Mouse (Mus musculus): ENCODE measurements around the gene Zfp367.

The Zfp367 gene

GRCm38 (mm10) chr13:64155171-64155571, 2.2 kb upstream of the Zfp367 start:
- in situ Hi-C loops (cut with MboI, MseI) = loop anchor here (25.0 kb wide), 1 partner anchor 957 kb away; the partner anchor contains the start of gene Mfsd14b

GRCm38 (mm10) chr13:64154651-64155050, 1.6 kb upstream of the Zfp367 start:
- in situ Hi-C loops (cut with MboI, MseI) = loop anchor here (25.0 kb wide), 1 partner anchor 958 kb away; the partner anchor contains the start of gene Mfsd14b

- in situ Hi-C loops (cut with MboI, MseI) = loop anchor here (25.0 kb wide), 1 partner anchor 958 kb away; the partner anchor contains the start of gene Mfsd14b
These were observed 807 bp upstream of the Zfp367 start for GRCm38 (mm10) chr13:64153751-64154267.

GRCm38 (mm10) chr13:64152671-64153082, 325 bp downstream of the Zfp367 start:
- in situ Hi-C loops (cut with MboI, MseI) = loop anchor here (25.0 kb wide), 1 partner anchor 960 kb away; the partner anchor contains the start of gene Mfsd14b

- in situ Hi-C loops (cut with MboI, MseI) = loop anchor here (25.0 kb wide), 1 partner anchor 960 kb away; the partner anchor contains the start of gene Mfsd14b
These were observed 747 bp downstream of the Zfp367 start for GRCm38 (mm10) chr13:64152241-64152669.

- in situ Hi-C loops (cut with MboI, MseI) = loop anchor here (25.0 kb wide), 1 partner anchor 962 kb away; the partner anchor contains the start of gene Mfsd14b
These were observed 2.9 kb downstream of the Zfp367 start for GRCm38 (mm10) chr13:64150121-64150520.

GRCm38 (mm10) chr13:64129616-64130375, 23.2 kb downstream of the Zfp367 start:
- in situ Hi-C loops (cut with MboI, MseI) = no loop called here

- in situ Hi-C loops (cut with MboI, MseI) = no loop called here
These were observed 24.0 kb downstream of the Zfp367 start, which contains the start of gene Slc35d2 for GRCm38 (mm10) chr13:64128858-64129615. TSS of gene Slc35d2 (minus strand) at chr13:64129368.

- in situ Hi-C loops (cut with MboI, MseI) = no loop called here
These were observed 26.7 kb downstream of the Zfp367 start for GRCm38 (mm10) chr13:64126316-64126715.

- in situ Hi-C loops (cut with MboI, MseI) = no loop called here
These were observed 28.1 kb downstream of the Zfp367 start for GRCm38 (mm10) chr13:64124886-64125285.

- in situ Hi-C loops (cut with MboI, MseI) = no loop called here
These were observed 29.4 kb downstream of the Zfp367 start for GRCm38 (mm10) chr13:64123491-64124188.

- in situ Hi-C loops (cut with MboI, MseI) = no loop called here
These were observed 32.2 kb downstream of the Zfp367 start for GRCm38 (mm10) chr13:64120760-64121159.

- in situ Hi-C loops (cut with MboI, MseI) = no loop called here
These were observed 35.6 kb downstream of the Zfp367 start for GRCm38 (mm10) chr13:64117442-64117841.

- in situ Hi-C loops (cut with MboI, MseI) = no loop called here
These were observed 42.6 kb downstream of the Zfp367 start for GRCm38 (mm10) chr13:64110421-64110820.

GRCm38 (mm10) chr13:64108381-64108850, 44.6 kb downstream of the Zfp367 start:
- in situ Hi-C loops (cut with MboI, MseI) = no loop called here

- in situ Hi-C loops (cut with MboI, MseI) = no loop called here
These were observed 45.5 kb downstream of the Zfp367 start for GRCm38 (mm10) chr13:64107535-64107934.

GRCm38 (mm10) chr13:64107105-64107504, 45.9 kb downstream of the Zfp367 start:
- in situ Hi-C loops (cut with MboI, MseI) = no loop called here

GRCm38 (mm10) chr13:64105690-64106089, 47.3 kb downstream of the Zfp367 start:
- in situ Hi-C loops (cut with MboI, MseI) = no loop called here

GRCm38 (mm10) chr13:64100186-64100585, 52.8 kb downstream of the Zfp367 start:
- in situ Hi-C loops (cut with MboI, MseI) = no loop called here

GRCm38 (mm10) chr13:64098992-64099391, 54.0 kb downstream of the Zfp367 start:
- in situ Hi-C loops (cut with MboI, MseI) = no loop called here

GRCm38 (mm10) chr13:64093341-64093740, 59.7 kb downstream of the Zfp367 start:
- in situ Hi-C loops (cut with MboI, MseI) = no loop called here

Measured in T-helper 2 cell (primary cell).